Mouse (Mus musculus) adrenal gland, adult 8-10 months (tissue): ENCODE measurements around the gene Rbfox1. TPM values are rescaled to one million over a fixed set of nuclear protein-coding genes. Genes with fewer than 3 reads are reported as not detected.

Source experiments
- DNase-seq: peaks from one replicate; pipeline ENCODE4 v3.0.0; 2022
- total RNA-seq, 4 experiments: library from RNA; stranded (reverse); gene quantifications; 2 replicates each; pipeline ENCODE4 v1.2.4; 2022

The Rbfox1 gene
- total RNA-seq, 4 experiments from 2014 or later = 1.3 to 4.0 (median 2.3) TPM

DNA sequence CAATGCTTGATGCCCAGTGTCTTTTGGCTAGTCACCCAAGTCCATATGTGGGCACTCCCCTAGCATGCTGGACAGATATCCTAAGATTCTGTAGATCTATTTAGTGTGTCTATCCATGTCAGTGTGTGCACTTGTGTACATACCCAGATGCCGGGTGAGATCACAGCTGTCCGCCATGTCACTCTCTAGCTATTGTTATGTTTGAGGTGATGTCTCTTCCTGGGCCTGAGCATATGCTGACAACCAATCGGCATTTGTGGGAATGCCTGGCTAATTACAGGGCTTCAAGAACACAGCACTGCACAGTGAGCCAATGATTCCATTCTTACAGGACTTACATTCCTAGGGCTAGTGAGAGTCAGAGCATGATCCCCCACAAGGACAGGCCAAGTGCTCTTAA lies 1208.5 kb downstream of the Rbfox1 start:
- no peak for DNase-seq

DNA sequence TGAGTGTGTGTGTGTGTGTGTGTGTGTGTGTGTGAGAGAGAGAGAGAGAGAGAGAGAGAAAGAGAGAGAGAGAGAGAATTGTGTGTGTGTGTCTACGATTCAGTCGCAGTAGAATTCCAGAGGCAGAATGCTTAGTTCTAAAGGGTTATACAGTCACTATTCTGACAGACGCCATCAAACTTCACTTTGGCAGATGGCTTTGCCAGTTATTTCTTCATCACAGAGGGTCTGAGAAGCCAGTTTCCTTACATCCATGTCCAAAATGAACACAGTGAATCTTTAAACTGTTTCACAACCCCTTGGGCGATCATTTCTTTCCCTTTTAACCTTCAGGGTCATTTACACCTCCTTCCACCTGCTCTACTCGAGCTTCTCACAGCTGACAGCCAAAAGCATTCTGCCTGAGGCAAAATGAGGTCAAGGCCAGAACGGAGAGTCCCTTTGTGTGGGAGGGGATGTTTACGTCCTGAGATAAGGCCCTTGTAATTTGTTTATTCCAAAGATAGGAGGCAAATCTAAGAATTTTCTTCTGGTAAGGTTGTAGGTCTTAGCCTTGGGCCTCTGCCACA lies 1209.1 kb downstream of the Rbfox1 start:
- DNase-seq = no peak

DNA sequence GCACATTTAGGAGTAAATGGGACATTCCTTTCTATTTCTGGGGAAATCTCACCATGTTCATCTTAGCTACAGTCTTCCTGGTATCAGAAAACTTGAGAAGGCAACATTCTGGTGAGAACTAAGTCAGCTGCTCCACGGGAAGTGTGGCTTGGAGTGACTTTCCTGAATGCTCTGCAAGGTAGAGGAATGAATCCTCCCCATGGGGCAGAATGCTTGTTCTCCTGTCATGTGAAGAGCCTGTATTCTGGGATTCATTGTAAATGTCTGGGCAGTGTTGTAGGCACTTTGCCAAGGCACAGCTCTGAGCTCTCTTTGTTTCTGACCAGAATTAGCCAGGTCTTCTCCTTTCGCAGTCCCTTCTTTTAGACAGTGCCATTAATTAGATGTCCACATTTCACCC lies 1211.9 kb downstream of the Rbfox1 start:
- DNase-seq = no peak

DNA sequence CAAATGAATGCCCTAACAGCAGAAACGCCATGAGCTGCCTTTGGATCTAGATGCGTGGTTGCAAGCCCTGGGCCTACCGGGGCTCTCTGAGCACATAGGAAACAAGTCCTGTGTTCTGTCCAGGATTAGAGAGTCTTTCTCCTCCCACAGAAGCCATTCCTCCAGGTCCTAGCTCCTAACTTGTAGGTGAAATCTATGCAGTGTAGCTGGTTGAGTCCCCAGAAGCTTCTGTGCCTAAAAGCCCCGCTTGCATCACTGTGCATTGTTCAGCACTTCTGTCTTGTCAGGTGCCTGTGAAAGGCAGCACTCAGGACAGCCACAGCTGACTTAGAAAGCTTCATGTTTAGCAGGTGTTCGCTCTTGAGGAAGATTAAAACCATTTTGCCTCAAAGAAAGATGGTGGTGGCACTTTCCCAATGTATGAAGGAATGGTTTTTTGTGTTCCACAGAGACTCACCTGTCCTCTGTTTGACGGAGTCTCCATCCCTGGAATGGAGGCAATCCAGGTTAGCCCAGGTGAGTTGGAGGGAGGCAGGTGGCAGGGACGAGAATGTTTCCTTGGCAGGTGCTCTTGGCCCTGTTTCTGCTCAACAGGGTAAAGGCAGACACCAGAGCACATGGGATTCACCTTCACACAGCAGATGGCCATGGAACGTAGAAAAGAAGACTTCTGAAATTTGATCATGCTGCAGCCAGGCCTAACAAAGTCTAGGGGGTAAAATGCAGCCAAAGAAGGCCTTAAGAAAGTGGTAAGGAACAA lies 1213.0 kb downstream of the Rbfox1 start:
- no peak for DNase-seq

DNA sequence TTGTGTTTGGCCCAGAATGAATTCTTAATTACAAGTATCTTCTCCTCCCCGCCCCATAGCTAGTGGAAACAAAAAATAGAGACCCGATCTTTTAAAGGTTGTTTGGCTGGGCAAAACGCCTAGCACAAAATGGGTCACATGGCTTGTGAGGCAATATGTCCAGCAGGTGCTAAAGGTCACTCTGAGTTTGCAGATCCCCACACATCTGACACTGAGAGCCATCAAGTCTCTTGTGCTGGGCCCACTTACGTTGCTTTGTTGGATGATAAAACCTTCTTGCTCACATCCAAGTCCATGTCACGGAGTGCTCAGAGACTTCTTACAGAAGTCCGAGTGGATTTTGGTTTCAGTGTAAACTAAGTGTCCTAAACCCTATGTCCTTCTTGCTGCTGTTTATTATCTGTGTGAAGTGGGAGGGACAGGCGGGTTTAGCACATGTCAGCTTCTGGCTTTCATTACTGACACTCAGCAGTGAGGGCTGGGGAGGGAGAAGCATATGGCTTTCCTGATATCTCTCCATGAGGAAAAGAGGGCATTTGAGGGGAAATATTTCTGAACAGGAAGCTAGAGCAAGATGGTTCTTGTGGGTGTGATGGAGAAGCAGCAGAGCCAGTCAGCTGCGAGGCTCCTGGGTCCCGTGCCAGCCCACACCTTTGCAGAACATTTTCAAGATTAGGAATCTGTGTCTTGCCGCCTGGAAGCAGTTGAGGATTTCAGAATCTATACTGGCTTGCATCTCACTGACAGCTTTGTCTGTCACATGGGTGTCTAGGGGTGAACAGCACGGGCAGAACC lies 1214.5 kb downstream of the Rbfox1 start:
- DNase-seq = no peak

DNA sequence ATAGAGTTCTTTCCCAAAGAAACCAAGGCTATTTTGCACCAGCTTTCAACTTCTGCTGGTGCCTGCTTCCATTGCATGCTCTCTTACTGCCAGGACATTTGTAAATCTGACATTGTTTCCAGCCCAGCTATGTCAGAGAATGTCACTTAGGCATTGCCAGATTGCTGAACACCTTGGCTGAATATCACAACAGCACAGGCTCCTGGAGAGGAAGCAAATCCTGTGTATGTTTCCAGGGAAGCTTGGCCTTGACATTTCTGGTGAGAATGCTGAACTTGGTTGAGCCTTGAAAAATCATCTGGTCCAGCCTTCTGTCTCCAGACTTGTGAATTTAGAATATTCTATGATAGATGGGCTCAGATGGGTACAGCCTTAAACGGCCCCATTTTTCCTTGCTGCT lies 1217.3 kb downstream of the Rbfox1 start:
- no peak for DNase-seq

DNA sequence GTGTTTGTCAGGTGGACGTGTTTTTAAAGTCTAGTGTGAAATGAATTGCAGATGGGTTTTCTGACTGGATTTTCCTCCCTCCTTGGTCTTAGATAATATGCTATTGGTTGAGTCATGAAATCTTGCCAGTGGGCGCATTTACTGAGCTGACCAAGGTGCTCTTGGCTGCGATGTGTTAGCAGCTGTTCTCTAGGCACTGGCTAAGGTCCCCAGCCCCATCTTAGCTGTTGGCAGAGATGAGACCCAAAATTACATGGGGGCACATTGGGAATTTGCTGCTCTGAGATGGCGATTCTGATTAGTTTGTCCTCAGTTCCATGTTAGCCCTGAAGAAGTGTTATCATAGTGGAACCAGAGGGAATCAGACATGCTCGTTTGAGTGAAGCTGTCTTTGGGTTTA lies 1218.1 kb downstream of the Rbfox1 start:
- no peak for DNase-seq

DNA sequence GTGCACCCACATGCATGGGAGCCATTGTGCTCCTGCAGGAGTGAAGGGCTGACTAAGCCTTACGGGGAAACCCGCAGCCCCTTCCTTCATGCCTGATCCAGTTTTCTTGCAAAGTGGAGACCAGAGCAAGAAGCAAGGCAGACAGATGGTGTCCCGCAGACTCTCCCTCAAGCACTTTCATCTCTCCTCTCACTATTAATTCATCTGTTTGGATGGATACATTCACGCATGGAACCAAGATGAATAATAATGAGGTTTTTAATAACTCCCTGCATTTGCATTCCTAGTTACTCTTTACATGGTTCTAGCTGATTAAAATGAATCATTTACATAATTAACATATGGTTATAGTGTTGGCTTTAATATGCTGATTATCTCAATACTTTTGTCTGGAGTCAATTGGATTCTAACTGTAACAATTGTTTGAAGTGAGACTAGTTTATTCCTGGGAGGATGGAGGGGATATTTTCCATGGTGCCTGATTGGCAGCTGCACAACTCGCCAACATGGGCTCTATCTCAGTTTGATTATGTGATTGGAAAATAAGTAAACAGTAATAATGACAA lies 1221.4 kb downstream of the Rbfox1 start:
- no peak for DNase-seq

DNA sequence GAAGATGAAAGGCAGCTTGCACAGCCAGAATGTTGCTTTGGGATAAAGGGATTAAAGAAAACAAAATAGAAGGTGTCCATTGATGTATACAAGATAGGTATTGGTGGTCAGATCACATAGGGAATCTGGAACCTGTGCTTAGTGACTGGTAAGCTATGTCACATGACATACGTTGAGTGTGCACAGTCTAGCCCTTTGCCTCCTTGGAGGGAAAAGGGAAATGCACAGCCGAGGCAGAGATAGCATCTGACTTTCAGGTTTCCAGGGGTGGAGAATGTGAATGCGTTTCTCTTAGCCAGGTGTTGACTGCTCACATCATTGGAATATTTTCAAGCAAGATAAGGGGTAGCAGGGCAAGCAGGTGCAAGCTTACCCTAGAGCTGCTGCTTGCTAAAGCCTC lies 1230.8 kb downstream of the Rbfox1 start:
- no peak for DNase-seq

DNA sequence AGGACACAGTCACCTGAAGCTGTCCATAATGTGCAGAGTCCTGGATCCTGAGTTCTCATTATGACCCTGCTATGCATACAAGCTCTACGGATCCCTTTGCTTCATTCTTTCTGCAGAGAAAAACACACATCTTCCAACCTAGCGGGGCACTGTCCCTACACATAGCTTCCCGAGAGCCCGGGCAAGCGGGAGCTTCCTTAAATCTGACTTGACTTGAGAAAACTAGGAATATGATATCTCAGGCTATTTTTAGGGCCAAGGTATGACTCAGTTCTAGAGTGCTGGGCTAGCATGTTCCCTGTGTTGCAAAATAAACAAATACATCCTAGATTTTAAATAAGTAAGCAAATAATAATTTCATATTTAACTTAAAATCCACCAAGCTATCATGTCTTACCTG lies 1244.4 kb downstream of the Rbfox1 start:
- DNase-seq = no peak

DNA sequence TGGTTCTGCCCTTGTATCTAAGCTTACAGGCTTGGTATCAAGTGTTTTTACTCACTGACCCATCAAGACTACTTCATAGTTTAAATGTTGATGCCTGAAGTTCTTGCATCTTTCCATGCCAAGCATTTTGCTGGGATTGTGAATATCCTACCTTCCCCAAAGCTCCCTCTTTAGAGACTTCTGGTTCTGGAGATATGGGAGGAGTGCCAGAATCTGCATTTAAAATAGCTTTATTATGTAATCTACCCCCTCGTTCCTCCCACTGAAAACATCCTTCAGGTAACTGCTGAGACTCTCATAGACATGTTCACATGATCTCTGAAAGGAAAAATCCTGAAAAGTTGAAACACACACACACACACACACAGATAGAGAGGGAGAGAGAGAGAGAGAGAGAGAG lies 1247.3 kb downstream of the Rbfox1 start:
- no peak for DNase-seq

DNA sequence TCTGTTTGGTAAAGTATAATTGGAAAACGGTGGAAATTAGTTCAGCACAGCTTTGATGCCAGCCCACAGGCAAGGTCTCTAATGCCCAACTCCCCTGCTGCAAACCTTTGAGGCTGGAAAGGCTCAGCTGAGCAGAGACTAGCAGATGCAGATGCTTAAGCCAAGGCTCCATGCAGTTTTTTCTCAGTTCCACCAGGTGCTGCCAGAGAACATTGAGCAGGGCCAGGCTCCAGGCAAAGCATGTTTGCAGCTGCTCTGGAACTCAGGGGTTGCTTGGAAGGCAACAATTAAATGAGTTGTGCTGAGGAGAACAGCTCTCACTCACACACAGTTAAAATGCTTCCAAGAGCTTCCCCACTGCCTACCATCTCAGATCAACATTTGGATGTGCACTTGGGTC lies 1251.8 kb downstream of the Rbfox1 start:
- peak; percentile 3 for DNase-seq

DNA sequence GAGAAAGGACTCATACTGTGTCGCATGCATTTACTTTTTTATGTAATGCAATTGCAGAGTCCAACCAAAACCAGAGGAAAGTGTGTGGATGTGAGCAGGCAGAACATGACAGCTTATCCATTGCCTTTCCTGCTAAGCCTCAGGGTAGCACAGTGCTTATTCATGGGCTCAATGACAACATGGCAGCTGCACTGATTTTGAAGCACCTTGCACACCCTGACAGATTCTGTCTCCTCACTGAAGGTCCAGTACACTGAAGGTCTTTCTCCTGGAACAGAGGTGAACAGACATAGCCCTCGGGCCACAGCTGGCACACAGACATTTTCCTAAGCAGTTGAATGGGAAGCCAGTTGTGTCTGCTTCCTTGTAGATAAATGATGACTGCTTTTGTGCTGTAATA lies 1254.3 kb downstream of the Rbfox1 start:
- DNase-seq = no peak

DNA sequence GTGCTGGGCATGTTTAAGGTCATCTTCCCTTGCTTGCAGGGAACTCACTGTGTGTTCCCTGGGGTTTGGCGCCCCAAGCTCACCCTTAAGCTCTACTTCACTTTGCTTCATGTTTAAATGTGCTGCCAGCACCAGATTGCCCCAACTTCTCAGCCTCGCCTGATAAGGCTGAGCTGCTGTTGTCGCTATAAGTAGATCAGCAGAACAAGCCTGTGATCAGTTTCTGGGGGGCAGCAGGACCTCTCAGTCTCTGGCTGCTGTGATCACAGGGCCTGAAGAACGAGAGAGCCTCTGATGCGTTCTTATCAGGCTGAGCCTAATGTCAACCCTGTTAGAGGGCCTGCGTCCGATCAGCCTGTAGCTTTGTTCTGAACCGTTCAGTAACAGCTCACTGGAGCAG lies 1255.8 kb downstream of the Rbfox1 start:
- no peak for DNase-seq

DNA sequence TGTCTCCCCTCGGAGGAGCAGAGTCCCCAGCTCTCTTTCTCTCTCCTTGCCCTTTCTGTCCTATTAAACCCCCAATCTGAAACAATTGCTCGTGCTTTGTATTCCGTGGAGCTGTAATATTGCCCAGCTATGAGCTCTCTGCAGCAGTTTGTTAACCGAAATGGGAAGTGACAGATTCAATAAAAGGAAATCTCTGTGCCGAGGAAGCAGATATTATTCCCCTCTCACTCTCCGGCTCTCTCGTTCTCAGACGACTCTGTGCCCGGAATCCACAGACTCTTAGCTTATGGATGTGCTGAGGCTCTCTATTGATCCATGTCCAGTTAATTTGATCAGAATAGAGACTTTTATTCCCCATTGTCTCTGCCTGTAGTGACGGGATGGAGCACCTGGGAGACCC lies 1260.3 kb downstream of the Rbfox1 start:
- DNase-seq = no peak

DNA sequence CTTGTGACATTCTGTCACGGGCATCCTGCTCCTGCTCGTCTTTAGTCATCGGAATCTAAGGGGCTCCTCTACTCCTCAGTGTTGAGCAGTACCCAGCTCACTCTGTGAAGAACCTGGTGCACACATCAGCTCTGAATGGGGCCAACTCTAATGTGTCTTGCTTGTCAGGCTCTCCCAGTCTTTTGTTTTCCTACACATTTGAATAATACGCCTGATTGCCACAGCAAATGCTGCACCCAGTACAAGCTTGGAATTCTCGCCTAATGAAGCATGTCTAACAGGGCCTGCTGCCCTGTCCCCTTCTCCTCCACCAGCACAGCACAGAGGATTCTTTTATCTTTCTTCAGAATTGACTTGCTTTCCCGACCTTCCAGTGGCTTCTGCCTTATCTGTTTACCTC lies 1261.3 kb downstream of the Rbfox1 start:
- DNase-seq = no peak

DNA sequence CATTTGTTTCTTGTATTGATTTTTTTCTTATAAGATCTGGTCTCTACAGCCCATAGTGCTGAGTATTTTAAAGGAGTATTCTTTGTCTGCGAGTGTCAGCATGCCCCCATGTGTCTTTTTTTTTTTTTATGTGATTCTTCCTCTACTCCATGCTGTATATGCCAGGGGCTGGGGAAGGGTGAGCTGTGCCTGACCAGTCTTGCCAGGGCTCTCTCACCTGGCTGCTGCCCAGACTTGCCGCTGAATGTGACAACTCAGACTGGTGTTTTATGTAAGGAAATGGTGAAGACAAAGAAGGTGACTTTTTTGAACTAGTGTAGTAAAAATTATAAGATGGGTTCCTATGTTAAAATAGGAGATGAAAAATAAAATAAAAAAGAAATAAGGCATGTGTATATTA lies 1262.7 kb downstream of the Rbfox1 start:
- no peak for DNase-seq

DNA sequence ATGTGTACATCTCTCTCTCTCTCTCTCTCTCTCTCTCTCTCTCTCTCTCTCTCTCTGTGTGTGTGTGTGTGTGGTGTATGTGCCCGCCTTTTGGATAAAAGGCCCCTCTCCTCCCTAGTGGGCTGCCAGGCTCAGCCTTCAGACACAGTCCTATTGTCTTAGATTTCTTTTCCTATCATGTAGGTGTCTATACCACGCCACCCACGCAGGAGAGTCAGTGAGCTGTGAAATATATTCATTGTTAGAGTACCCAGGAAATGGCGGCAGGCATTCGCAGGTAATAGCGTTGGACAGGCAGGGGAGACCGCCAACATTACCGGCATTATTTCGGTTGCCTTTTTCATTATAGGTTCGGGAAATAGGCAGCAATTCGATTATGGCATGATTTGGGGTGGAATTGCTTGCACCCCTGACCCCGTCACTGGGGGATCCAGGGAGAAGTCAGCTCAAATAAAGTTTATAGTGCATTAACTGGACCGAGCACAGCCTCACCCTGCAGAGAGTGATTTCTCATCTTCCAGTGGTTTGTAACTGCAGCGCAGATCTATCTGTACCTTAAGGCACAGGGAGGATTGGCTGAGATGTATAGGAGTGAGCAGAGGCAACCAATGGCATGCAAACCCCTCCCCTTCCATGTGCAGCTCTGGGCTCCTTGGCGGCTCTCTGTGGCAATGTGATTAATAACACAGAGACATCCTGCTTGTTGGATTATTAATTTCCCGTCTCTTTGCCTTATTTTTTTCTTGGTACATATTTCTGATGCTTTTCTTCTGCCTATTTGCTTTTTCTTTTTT lies 1264.1 kb downstream of the Rbfox1 start:
- no peak for DNase-seq

DNA sequence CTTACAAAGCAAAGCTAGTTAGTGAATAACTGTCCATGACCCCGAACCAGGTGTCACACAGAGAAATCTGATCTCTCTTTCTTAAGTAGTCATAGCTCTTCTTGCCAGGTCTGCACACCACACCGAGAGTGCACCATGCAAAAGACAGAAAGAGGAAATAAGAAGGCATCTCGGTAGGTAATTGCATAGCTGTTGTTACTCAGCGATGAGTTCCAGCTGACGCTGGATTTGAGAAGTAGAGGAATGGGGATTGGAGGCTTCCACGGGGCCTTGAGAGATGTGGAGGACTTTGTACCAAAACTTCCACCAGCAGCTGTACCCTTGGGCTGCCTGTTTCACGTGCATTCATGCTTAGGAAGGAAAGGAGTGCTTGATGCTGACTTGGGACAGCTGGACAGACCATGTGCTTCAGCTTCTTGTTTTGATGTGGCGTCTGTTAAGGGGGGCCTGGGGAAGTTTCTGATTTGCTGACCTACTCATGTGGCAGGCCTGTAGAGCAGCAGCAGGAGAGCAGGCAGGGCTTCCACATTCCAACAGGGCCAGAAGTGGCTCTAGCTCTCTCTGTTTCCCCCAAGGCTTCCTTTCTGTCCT lies 1265.1 kb downstream of the Rbfox1 start:
- DNase-seq = no peak

DNA sequence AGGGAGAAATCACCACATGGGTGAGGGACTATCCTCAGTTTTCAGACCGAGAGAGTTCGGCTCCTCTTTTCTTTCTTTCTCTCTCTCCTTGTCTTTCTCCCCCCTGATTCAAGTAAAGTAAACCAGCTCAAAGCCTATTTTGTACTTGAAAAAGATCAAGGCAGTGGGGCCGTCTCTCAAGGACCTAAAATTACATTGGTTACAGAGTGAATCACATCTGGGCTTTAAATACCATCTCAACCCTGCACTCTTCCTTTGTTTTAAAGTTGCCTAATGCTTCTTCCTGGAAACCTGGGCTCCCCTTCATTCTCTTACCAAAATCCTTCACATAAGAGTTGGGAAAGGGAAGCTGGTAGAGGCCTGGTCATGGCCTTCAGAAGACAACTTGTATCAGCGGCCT lies 1267.2 kb downstream of the Rbfox1 start:
- no peak for DNase-seq

DNA sequence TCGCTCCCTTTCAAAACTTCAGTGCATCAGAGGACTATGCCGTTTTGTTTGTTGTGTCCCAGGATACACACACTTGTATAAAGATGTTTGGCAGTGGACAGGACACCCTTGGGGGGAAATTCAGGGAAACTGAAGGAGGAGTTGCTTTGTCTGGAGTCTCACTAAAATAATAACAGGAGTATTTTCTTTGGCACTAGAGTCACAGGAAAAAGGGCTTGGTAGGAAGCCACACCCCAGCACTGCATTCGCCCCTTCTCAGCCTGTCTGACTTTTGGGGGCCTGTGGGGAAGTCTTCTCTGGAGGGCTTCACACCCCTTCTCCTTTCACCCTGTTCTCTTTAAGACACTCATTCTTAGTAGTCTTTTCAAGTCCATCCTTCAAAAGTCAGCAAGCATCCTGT lies 1269.5 kb downstream of the Rbfox1 start:
- DNase-seq = no peak
